Mouse (Mus musculus) mouse trophoblast stem cell (cell line): Measurements from ENCODE around the gene Olfr524.

Experiments used
- in situ Hi-C, 2 experiments: fragments of 300-500 bp; cut with MseI, MboI; formaldehyde crosslinking; loops; 2 replicates in 1 of 2; 3 replicates in 1 of 2; pipeline ENCODE4 v1.15.1; 2025

Olfr524 gene

GRCm38 (mm10) chr7:140186646-140187620 is 18.8 kb downstream of the Olfr524 start:
- in situ Hi-C loops: no loop called here

GRCm38 (mm10) chr7:140184206-140184605 is 21.6 kb downstream of the Olfr524 start:
- in situ Hi-C loops: no loop called here

GRCm38 (mm10) chr7:140180692-140181091 is 25.1 kb downstream of the Olfr524 start:
- in situ Hi-C loops: no loop called here

GRCm38 (mm10) chr7:140179176-140179575 is 26.6 kb downstream of the Olfr524 start:
- in situ Hi-C loops: no loop called here

- in situ Hi-C loops: no loop called here
Observed at GRCm38 (mm10) chr7:140172936-140173335, 32.8 kb downstream of the Olfr524 start, which contains the start of gene Olfr523. TSS of gene Olfr523 (plus strand) at chr7:140173217.

- in situ Hi-C loops: no loop called here
Observed at GRCm38 (mm10) chr7:140170863-140171262, 34.9 kb downstream of the Olfr524 start.

- in situ Hi-C loops: no loop called here
Observed at GRCm38 (mm10) chr7:140169386-140169785, 36.4 kb downstream of the Olfr524 start.

GRCm38 (mm10) chr7:140167950-140168349 is 37.8 kb downstream of the Olfr524 start:
- in situ Hi-C loops: no loop called here

- in situ Hi-C loops: no loop called here
Observed at GRCm38 (mm10) chr7:140164664-140165063, 41.1 kb downstream of the Olfr524 start, which contains the start of gene Olfr522. TSS of gene Olfr522 (minus strand) at chr7:140164764.

- in situ Hi-C loops: no loop called here
Observed at GRCm38 (mm10) chr7:140160363-140160762, 45.4 kb downstream of the Olfr524 start.

GRCm38 (mm10) chr7:140154218-140154927 is 51.4 kb downstream of the Olfr524 start, which contains the start of gene Sprn:
TSS of gene Sprn (minus strand) at chr7:140154877.
- in situ Hi-C loops: no loop called here

- in situ Hi-C loops: no loop called here
Observed at GRCm38 (mm10) chr7:140153829-140154217, 51.9 kb downstream of the Olfr524 start.

GRCm38 (mm10) chr7:140153383-140153782 is 52.4 kb downstream of the Olfr524 start:
- in situ Hi-C loops: no loop called here
